Mouse (Mus musculus): Measurements from ENCODE around the gene H1foo. TPM values are rescaled to one million over a fixed set of nuclear protein-coding genes. Genes with fewer than 3 reads are reported as not detected.

The H1foo gene
- polyA plus RNA-seq, 2 experiments from 2014 or later = not detected

- no peak for ATAC-seq
Measured at GRCm38 (mm10) chr6:115987096-115987747, 42.5 kb downstream of the H1foo start.

GRCm38 (mm10) chr6:115989032-115989431 is 44.3 kb downstream of the H1foo start:
- no peak for ATAC-seq

- peak; percentile 42 for ATAC-seq
Measured at GRCm38 (mm10) chr6:115989607-115990006, 44.9 kb downstream of the H1foo start.

- ATAC-seq = no peak
Measured at GRCm38 (mm10) chr6:115990056-115990455, 45.3 kb downstream of the H1foo start.

- ATAC-seq = no peak
Measured at GRCm38 (mm10) chr6:115990479-115990878, 45.7 kb downstream of the H1foo start.

- no peak for ATAC-seq
Measured at GRCm38 (mm10) chr6:115991108-115991880, 46.6 kb downstream of the H1foo start.

- no peak for ATAC-seq
Measured at GRCm38 (mm10) chr6:115991881-115992620, 47.3 kb downstream of the H1foo start.

- ATAC-seq = no peak
Measured at GRCm38 (mm10) chr6:115992981-115993380, 48.2 kb downstream of the H1foo start.

- no peak for ATAC-seq
Measured at GRCm38 (mm10) chr6:115993463-115994145, 48.9 kb downstream of the H1foo start.

- ATAC-seq = no peak
Measured at GRCm38 (mm10) chr6:115994146-115994876, 49.6 kb downstream of the H1foo start.

- peak; percentile 76 for ATAC-seq
Measured at GRCm38 (mm10) chr6:115994877-115995520, 50.3 kb downstream of the H1foo start, which contains the start of gene Plxnd1. Gene Plxnd1 (minus strand): TSS chr6:115995005.

GRCm38 (mm10) chr6:115995531-115995941 is 50.8 kb downstream of the H1foo start:
- ATAC-seq = no peak

GRCm38 (mm10) chr6:115996171-115996851 is 51.6 kb downstream of the H1foo start:
- peak; percentile 66 for ATAC-seq

GRCm38 (mm10) chr6:115997726-115998311 is 53.1 kb downstream of the H1foo start:
- ATAC-seq = no peak

GRCm38 (mm10) chr6:115998758-115999157 is 54.0 kb downstream of the H1foo start:
- no peak for ATAC-seq

GRCm38 (mm10) chr6:115999227-115999626 is 54.5 kb downstream of the H1foo start:
- ATAC-seq = no peak
